Mouse (Mus musculus) cerebellum, adult (tissue): ENCODE results near the gene Baz2b.

Experiments used
- ATAC-seq: cut with Nextera tagmentation; 2 replicates; pipeline ENCODE4 v1.9.2; 2017; ENCODE audit warnings: mild to moderate bottlenecking, moderate library complexity, mixed read lengths; ENCODE audit not compliant: insufficient number of reproducible peaks, low FRiP score, low TSS enrichment

The Baz2b gene

GRCm38 (mm10) chr2:60023777-60024176, 185.9 kb downstream of the Baz2b start:
- no peak for ATAC-seq

GRCm38 (mm10) chr2:60021556-60021955, 188.1 kb downstream of the Baz2b start:
- no peak for ATAC-seq

GRCm38 (mm10) chr2:60021138-60021537, 188.5 kb downstream of the Baz2b start:
- no peak for ATAC-seq

- ATAC-seq = no peak
Measured at GRCm38 (mm10) chr2:60019546-60020250, 189.9 kb downstream of the Baz2b start.

GRCm38 (mm10) chr2:60018875-60019501, 190.7 kb downstream of the Baz2b start:
- ATAC-seq = no peak

GRCm38 (mm10) chr2:60011526-60011925, 198.1 kb downstream of the Baz2b start:
- ATAC-seq = no peak

GRCm38 (mm10) chr2:60003665-60004045, 206.0 kb downstream of the Baz2b start:
- no peak for ATAC-seq

GRCm38 (mm10) chr2:60003038-60003664, 206.5 kb downstream of the Baz2b start:
- ATAC-seq = no peak

- ATAC-seq = no peak
Measured at GRCm38 (mm10) chr2:60000268-60000667, 209.4 kb downstream of the Baz2b start.

- ATAC-seq = no peak
Measured at GRCm38 (mm10) chr2:59997479-59998228, 212.0 kb downstream of the Baz2b start.

GRCm38 (mm10) chr2:59996911-59997310, 212.7 kb downstream of the Baz2b start:
- no peak for ATAC-seq

- no peak for ATAC-seq
Measured at GRCm38 (mm10) chr2:59993190-59993535, 216.5 kb downstream of the Baz2b start.

- ATAC-seq = no peak
Measured at GRCm38 (mm10) chr2:59992488-59993189, 217.0 kb downstream of the Baz2b start.

- no peak for ATAC-seq
Measured at GRCm38 (mm10) chr2:59991775-59992174, 217.9 kb downstream of the Baz2b start.

- no peak for ATAC-seq
Measured at GRCm38 (mm10) chr2:59987521-59987920, 222.1 kb downstream of the Baz2b start.

GRCm38 (mm10) chr2:59979488-59980220, 230.0 kb downstream of the Baz2b start:
- ATAC-seq = no peak

GRCm38 (mm10) chr2:59976680-59977079, 233.0 kb downstream of the Baz2b start:
- ATAC-seq = no peak

GRCm38 (mm10) chr2:59975772-59976171, 233.9 kb downstream of the Baz2b start:
- no peak for ATAC-seq

- no peak for ATAC-seq
Measured at GRCm38 (mm10) chr2:59973962-59974361, 235.7 kb downstream of the Baz2b start.
